Mouse (Mus musculus) heart, embryonic 10.5 days (tissue): ENCODE results near the gene Nkx2-2. TPM values are rescaled to one million over a fixed set of nuclear protein-coding genes. Genes with fewer than 3 reads are reported as not detected.

Experiments
- DNase-seq: peaks from one replicate; pipeline ENCODE4 v3.0.0-alpha.2; 2017; ENCODE audit warnings: low spot score
- H3K27ac ChIP-seq: fragments of 300-500 bp; sonication (generic); 2 replicates; pipeline ENCODE4 v1.5.1; 2016; ENCODE audit warnings: mild to moderate bottlenecking
- H3K27me3 ChIP-seq: fragments of 300-500 bp; sonication (generic); 2 replicates; pipeline ENCODE4 v1.6.1; 2016; ENCODE audit warnings: mild to moderate bottlenecking; ENCODE audit not compliant: poor library complexity, insufficient read depth, severe bottlenecking
- H3K36me3 ChIP-seq: fragments of 300-500 bp; sonication (generic); 2 replicates; pipeline ENCODE4 v1.6.1; 2016; ENCODE audit warnings: mild to moderate bottlenecking, moderate library complexity
- H3K4me1 ChIP-seq: fragments of 300-500 bp; sonication (generic); 2 replicates; pipeline ENCODE4 v1.6.1; 2016; ENCODE audit warnings: mild to moderate bottlenecking
- H3K4me3 ChIP-seq: fragments of 300-500 bp; sonication (generic); 2 replicates; pipeline ENCODE4 v1.5.1; 2016; ENCODE audit warnings: mild to moderate bottlenecking, moderate library complexity
- H3K9me3 ChIP-seq: fragments of 300-500 bp; sonication (generic); 2 replicates; pipeline ENCODE4 v1.6.1; 2016; ENCODE audit warnings: mild to moderate bottlenecking, moderate library complexity
- WGBS: fragments of 180-500 bp; shearing (Covaris S2); methylation state at CpG from one replicate; pipeline ENCODE4 v1.1.7; 2016; 5-methylcytosine and 5-hydroxymethylcytosine counted together
- polyA plus RNA-seq: library from polyadenylated mRNA; unstranded; fragments of >200 nt; fragmentation: Nextera tagmentation; extraction: Ambion mirVana; gene quantifications from 2 replicates; pipeline ENCODE4 v1.2.1, GENCODE M21; 2016

Gene Nkx2-2
- polyA plus RNA-seq, result 0.08 TPM in 1 of 2 replicates, not detected in the other

DNA sequence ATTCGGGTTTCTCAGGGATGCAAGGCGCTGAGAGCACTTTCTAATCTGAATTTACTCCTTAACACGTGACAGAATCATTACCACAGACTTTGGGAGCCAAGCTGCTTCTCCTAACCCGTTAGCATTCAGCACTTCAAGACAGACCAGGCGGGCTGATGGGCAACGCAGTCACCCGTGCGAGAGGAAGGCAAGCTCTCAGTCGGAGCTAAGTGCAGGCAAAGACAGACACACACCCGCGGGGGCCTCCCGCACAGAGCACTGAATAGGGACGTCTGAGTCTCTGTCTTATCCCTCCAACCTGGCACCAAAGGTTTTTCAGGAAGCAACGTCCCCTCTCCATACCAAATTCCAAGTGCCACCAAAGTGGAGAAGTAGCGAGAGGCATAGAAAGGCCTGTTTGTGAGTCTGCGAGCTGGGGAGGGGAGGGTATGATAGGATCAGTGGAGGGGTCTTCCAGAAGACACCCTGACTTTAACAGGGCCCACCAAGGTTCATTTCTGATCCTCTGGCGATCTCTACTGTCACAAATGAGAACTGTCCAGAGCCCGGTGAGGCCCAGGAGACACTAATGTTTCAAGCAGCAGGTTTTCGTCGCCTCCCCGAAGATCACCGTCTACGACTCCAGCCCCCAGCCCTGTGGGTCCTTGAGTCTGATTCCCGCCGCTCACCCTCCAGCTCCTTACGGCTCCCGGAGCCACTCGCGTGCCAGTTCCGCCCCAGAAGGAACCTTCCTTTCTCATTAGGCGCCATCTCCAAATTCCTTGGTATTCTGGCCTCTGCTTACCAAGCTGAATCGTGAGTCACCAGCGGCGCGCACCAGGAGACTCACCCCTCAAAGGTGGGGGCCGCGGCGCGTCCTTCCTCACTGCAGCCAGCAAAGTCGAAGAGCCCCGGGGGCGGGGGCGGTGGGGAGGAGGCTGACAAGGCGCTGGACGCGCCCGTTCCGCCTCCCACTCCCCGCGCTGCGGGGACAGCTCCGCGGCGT is at the start of gene Nkx2-2:
Nkx2-2 (minus strand) TSS at position 973 of the 985 bp plus-strand sequence.
- Histone ChIP-seq H3K4me1 (peaks cover 23% of the 10 kb centered on the region), H3K9me3 (no peaks in the 10 kb centered on the region), H3K36me3 (no peaks in the 10 kb centered on the region), H3K27ac (no peak within 1 kb of the TSS), H3K27me3 (peaks cover 98% of the 10 kb centered on the region), H3K4me3 (peak within 1 kb of the TSS; percentile 60)
- WGBS, result under 1% methylated on average over 46 of the region's 54 CpGs
- DNase-seq, result no peak

GRCm38 (mm10) chr2:147235707-147236290 is 41.8 kb upstream of the Nkx2-2 start:
- H3K36me3 ChIP-seq, result no peaks in the 10 kb centered on the region

GRCm38 (mm10) chr2:147231175-147231574 is 37.1 kb upstream of the Nkx2-2 start:
- H3K27me3 ChIP-seq, result no peaks in the 10 kb centered on the region
- H3K9me3 ChIP-seq, result no peaks in the 10 kb centered on the region
- 72% methylated on average over 5 of the region's 5 CpGs for WGBS
- H3K4me3 ChIP-seq, result no peak overlapping the region
- H3K27ac ChIP-seq, result no peak overlapping the region
- DNase-seq, result no peak
- no peaks in the 10 kb centered on the region for H3K36me3 ChIP-seq
- H3K4me1 ChIP-seq, result no peaks in the 10 kb centered on the region

More at GRCm38 (mm10) chr2:147235707-147236290, 41.8 kb upstream of the Nkx2-2 start:
- DNase-seq, result no peak
- H3K4me3 ChIP-seq, result no peak overlapping the region
- no peak overlapping the region for H3K27ac ChIP-seq
- H3K4me1 ChIP-seq, result no peaks in the 10 kb centered on the region
- 90% methylated on average over 25 of the region's 25 CpGs for WGBS
- H3K9me3 ChIP-seq, result no peaks in the 10 kb centered on the region
- no peaks in the 10 kb centered on the region for H3K27me3 ChIP-seq

DNA sequence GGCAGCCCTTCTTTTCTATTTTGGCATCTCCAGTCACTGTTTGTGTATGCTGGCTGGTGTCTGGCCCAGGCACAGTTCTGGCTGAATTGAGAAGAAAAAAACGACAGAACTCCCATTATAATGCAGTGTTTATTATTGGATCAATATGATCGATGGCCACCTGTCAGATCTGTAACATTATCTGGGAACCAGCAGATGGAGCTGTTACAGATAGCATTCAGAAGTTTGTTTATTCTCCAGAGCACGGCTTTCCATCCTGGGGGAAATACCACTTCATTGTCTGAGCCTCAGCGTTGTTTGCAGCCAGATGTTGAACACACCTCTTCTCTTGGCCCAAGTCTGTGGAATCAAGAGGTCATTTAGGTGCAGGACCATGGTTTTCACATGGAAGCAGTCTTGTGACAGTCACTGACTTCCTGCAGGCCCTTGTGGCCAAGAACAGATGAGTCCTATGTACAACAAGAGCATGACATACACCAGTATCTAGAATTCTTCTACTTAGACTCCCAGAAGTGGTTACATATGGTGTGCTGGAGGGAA is 11.1 kb upstream of the Nkx2-2 start:
- no peak overlapping the region for H3K4me3 ChIP-seq
- no peaks in the 10 kb centered on the region for H3K9me3 ChIP-seq
- H3K36me3 ChIP-seq, result no peaks in the 10 kb centered on the region
- no peak overlapping the region for H3K27ac ChIP-seq
- peaks cover 9% of the 10 kb centered on the region for H3K4me1 ChIP-seq
- peaks cover 12% of the 10 kb centered on the region; the same call in 1 of the 2 replicates for H3K27me3 ChIP-seq
- 23% methylated on average over 4 of the region's 4 CpGs for WGBS
- DNase-seq, result no peak

- WGBS, result under 1% methylated on average over 71 of the region's 71 CpGs
- peaks cover 23% of the 10 kb centered on the region for H3K4me1 ChIP-seq
- H3K27me3 ChIP-seq, result peaks cover 94% of the 10 kb centered on the region
- no peak overlapping the region for H3K27ac ChIP-seq
- no peaks in the 10 kb centered on the region for H3K9me3 ChIP-seq
- peak overlapping the region; percentile 60 for H3K4me3 ChIP-seq
- no peak for DNase-seq
- H3K36me3 ChIP-seq, result no peaks in the 10 kb centered on the region
These were observed 920 bp upstream of the Nkx2-2 start for GRCm38 (mm10) chr2:147194711-147195615.

DNA sequence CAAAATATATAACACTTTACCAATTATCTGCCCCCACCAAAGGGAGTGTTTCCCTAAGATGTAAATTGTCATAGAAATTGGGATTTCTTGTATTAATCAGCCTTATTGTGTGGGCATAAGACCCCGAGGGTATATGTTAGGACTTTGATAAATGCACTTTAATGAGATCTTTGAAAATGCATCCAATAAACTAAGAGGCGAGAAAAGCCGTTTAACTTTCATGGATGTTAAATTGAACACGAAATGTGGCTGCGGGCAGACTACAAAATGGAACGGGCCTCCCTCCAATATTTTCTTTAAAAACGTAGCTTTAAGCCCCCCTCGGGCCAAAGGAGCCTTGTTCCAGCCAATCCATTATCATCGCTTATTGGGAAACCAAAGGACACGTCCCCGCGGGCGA is 1.3 kb downstream of the Nkx2-2 start:
- WGBS, result 3% methylated on average over 13 of the region's 13 CpGs
- no peak for DNase-seq
- Histone ChIP-seq H3K4me1 (peaks cover 23% of the 10 kb centered on the region), H3K27me3 (peaks cover 98% of the 10 kb centered on the region), H3K4me3 (no peak overlapping the region), H3K27ac (no peak overlapping the region), H3K36me3 (no peaks in the 10 kb centered on the region), H3K9me3 (no peaks in the 10 kb centered on the region)

- peaks cover 37% of the 10 kb centered on the region for H3K4me1 ChIP-seq
- H3K27ac ChIP-seq, result no peak overlapping the region
- no peaks in the 10 kb centered on the region for H3K9me3 ChIP-seq
- H3K4me3 ChIP-seq, result no peak overlapping the region; the same call in 1 of the 2 replicates
- H3K36me3 ChIP-seq, result no peaks in the 10 kb centered on the region
- H3K27me3 ChIP-seq, result peaks cover 100% of the 10 kb centered on the region
- DNase-seq, result no peak
- under 1% methylated on average over 27 of the region's 27 CpGs for WGBS
These were observed 3.6 kb downstream of the Nkx2-2 start for GRCm38 (mm10) chr2:147190316-147191021.

GRCm38 (mm10) chr2:147189546-147190315 is 4.3 kb downstream of the Nkx2-2 start:
- Histone ChIP-seq H3K4me3 (no peak overlapping the region), H3K27ac (no peak overlapping the region), H3K27me3 (peaks cover 98% of the 10 kb centered on the region), H3K9me3 (no peaks in the 10 kb centered on the region), H3K4me1 (peaks cover 30% of the 10 kb centered on the region), H3K36me3 (no peaks in the 10 kb centered on the region)
- DNase-seq, result no peak
- WGBS, result under 1% methylated on average over 28 of the region's 28 CpGs

DNA sequence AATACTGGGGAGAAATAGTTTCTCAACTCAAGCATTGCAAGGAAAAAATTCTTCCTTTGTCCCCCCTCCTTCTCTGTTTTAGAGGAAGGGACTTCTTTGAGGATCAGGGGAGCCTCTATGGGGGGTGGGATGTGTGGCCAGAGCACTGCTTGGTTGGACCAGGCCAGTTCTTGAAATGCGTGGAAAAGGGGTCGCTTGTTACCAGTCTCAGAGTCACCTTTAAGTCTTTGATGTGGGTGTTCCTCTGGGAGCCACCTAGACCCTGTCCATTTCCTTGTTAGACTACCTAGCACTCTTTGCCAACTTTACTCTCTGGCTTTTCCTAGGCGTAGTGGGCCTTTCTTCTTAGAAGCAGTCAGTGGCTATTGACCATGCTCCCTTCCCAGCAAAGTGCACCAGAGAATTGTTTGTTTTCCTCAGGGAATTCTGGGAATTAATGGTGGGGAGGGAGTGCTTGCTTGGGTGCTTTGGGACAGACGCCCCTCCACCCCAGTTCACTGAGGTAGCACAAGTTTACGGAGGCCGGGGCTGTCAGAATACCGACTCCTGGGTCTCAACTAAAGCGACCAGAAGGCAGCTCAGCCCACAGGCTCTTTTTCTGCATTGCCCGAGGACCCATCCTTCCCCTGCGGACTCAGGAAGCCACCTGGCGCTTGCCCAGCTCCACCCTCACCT is 5.0 kb downstream of the Nkx2-2 start:
- no peak overlapping the region for H3K4me3 ChIP-seq
- H3K27me3 ChIP-seq, result peaks cover 98% of the 10 kb centered on the region
- H3K4me1 ChIP-seq, result peaks cover 29% of the 10 kb centered on the region
- no peak for DNase-seq
- no peaks in the 10 kb centered on the region for H3K36me3 ChIP-seq
- H3K9me3 ChIP-seq, result no peaks in the 10 kb centered on the region
- H3K27ac ChIP-seq, result no peak overlapping the region
- WGBS, result 2% methylated on average over 11 of the region's 11 CpGs

GRCm38 (mm10) chr2:147188074-147188700 is 5.9 kb downstream of the Nkx2-2 start:
- under 1% methylated on average over 28 of the region's 28 CpGs for WGBS
- Histone ChIP-seq H3K27me3 (peaks cover 98% of the 10 kb centered on the region), H3K9me3 (no peaks in the 10 kb centered on the region), H3K4me3 (peak overlapping the region; percentile 22; the same call in 1 of the 2 replicates), H3K4me1 (peaks cover 26% of the 10 kb centered on the region), H3K27ac (no peak overlapping the region), H3K36me3 (no peaks in the 10 kb centered on the region)
- DNase-seq, result no peak
